Mouse (Mus musculus) CD4-positive, CD25-positive, alpha-beta regulatory T cell, adult 2 months (primary cell): ENCODE measurements around the gene Man1c1.

Experiments
- DNase-seq: peaks from one replicate; pipeline ENCODE4 v3.0.0-alpha.2; 2012; ENCODE audit warnings: low read depth, low spot score

The Man1c1 gene

DNA sequence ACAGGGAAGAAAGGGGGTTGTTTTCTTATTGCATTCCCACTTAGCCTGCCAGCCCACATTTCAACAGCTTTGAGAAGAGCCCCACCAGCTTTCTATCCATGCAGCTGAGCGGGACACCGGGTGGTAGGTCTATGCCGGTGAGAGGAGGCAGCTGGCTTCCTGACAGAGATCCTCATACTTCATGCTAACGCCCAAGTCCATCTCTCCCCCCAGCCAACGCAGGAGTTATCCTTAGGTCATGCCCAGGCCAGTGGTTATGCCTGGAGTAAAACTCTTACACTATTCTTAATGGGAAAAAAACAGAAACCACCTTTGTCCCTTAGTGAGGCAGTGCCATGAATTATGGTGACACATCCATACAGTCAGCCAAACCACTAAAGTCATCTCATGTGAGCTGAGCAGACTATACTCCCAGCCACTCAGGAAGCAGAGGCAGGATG is 66.0 kb downstream of the Man1c1 start:
- no peak for DNase-seq

GRCm38 (mm10) chr4:134636406-134636805 is 67.7 kb downstream of the Man1c1 start:
- no peak for DNase-seq

DNA sequence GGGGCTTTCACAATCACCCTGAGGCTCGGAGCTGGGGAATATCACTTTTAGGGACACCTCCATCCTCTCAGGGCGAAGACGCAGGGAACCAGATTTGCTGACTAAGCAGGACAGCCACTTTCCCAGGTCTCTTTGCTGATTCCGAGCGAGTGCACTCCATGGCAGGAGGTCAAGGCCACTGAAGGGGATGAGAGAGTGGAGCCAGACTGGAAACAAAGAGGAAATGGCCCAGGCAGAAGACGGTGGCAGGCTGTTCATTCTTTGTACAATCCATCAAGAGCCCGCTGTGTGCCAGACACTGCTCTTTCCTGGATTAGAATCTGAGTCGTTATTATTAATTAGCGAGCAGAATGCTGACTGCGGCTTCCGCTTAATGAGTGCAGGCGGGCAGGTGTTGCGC is 70.1 kb downstream of the Man1c1 start:
- no peak for DNase-seq

DNA sequence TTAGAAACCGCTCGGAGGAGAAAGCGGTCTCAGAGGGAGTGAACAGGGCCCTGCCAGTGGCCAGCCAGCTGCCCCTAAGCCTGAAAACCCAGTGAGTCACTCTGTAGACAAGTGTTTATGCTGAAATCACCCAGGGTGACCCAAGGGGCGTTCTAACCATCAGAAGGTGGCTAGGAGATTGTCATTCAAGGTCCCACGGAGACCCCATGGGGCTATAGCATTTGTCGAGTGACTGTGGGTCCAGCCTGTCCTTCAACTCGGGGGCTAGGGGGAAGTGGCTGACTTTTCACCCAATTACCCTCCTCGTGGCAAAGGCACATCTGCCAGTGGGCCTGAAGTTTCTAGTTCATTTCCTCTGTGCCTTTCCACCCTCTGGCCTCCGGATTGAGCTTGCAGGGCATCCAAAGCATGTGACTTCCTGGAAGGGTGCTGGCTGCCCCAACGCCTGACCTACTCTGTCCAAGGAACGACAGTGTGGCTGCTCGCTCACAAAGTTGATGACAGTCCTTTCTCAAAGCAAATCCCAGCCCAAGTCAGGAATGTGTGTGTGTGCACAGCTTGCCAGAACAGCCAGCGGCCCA is 71.9 kb downstream of the Man1c1 start:
- DNase-seq = no peak

DNA sequence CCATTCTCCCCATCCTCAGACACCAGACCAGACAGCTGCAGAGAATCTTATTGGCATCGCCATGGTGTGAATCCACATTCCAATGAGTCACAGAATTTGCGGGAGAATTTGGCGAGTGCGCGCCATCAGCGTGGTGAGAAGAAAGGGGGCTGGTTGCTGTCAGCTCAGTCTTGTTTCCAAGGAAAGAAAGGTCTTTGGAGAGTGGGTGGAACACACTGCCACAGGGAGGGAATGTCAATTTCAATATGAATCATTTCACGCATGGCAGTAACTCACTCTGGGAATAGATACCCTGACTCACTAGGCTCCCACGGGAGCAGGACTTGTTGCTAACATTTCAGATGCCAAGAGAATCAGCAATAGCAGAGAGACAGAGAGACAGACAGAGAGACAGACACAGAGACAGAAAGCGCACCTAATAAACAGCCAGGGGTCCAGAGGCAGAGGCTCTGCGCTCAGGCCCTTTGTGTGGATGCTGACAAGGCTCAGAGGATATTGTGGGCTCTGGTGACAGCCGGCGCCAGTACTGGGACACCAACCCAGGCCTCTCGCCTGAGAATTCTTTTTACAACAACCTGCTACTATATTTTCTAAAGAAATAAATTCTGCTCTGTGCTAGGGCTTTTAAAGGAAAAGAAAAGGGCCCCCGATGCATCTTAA is 72.5 kb downstream of the Man1c1 start:
- DNase-seq = no peak

DNA sequence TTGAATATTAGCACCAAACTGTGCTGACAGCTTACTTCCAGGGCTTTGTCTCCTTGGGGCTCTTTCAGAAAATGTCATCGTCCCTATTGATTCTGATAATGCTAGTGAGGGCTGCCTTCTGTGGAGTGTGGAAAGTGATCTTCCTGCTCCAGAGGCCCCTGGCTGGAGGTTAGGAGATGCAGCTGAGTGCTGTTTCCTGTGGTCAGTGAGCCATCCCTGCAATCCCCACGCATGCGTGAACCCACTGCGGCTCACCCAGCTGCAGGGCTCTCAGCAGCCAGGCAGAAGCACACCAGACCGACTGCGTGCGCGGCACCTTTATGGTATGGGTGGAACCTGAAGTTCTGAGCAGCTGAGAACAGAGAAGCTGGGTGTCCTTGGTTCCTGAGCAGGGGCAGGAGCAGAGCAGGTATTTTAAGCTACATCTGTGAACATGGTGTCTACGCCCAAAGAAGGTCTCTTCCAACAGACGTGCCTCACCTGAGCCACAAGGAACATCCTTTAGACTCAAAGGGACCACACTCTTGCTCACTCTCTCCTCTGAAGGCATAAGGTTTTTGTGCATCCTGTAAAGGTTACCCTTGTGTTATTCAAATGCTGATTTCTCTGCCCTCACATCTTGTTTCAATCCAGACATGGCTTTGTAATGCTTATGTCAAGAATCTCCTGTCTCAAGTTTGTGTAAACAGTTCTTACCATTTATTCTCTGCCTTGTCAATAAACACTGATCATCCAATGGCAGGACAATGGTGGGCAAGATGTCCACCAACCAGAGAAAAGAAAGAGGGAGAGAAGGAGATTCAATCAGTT is 75.3 kb downstream of the Man1c1 start:
- no peak for DNase-seq

GRCm38 (mm10) chr4:134628058-134628457 is 76.0 kb downstream of the Man1c1 start:
- DNase-seq = no peak

GRCm38 (mm10) chr4:134626883-134627282 is 77.2 kb downstream of the Man1c1 start:
- no peak for DNase-seq

DNA sequence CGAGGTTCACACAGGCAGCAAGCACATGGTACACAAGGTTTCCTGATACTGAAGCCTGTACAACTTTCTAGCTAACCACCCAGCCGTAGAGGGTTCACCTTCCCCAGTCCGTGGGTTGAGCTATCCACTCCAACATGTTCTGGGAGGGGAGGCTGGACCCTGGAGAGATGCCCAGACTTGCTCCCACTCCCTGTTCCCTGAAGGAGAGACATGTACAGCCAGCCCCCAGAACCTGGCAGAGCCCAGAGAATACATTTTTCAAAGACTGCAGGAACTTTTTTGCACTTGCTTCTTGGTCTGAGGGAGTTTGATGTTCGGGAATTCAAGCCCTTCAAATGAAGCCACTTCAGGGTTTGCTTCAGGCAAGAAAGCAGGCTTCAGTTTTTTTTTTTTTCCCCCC is 77.7 kb downstream of the Man1c1 start:
- DNase-seq = no peak

- no peak for DNase-seq
Measured at GRCm38 (mm10) chr4:134624109-134624862, 79.8 kb downstream of the Man1c1 start.

DNA sequence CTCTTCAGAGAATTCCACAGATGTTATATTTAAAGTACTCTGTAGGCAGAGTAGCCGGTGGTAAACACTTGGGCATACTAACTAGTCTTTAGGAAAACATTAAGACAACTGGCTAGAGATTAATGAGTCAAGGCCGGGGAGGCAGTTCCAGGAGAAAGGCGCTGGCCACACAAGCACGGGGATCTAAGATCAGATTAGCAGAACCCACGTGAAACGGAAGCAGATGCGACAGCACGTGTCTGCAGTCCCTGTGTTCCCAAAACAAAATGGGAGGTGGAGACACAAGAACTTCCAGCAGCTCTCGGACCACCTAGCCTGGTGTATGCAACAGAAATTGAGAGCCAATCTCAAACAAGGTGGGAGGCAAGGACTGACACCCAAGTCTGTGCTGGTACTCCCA is 82.4 kb downstream of the Man1c1 start:
- DNase-seq = no peak

- DNase-seq = no peak
Measured at GRCm38 (mm10) chr4:134620246-134620645, 83.8 kb downstream of the Man1c1 start.

GRCm38 (mm10) chr4:134619489-134619870 is 84.6 kb downstream of the Man1c1 start:
- no peak for DNase-seq

DNA sequence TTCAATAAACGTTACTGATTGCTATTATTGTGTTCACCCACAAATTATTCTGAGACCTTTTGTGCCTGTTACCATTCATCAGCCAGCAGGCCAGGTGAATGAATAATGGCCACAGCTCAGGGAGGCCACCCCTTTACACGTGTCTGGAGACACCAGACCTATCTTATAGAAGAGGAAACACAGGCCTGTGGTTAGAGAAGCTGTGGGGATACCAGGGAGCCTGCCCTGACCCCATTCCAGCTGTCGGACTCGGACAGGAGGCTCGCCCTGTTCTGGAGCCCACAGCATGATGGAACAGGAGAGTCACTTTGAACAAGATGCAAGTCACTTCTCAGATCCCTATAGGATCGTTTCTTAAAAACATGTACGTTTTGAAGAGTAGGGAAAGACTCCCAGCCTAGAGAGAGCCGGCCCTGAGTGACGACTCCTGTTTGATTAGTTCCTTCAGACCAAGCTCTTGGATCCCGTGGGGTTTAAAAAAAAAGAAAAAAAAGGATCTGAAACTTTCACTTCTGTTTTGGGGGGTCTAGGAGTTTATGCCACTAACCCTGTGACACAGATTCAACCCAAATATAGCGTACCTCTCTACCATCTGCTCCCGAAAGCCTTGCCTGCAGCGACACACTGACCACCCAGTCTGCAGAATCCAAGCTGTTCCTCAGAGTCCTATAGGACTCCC is 85.1 kb downstream of the Man1c1 start:
- DNase-seq = no peak

GRCm38 (mm10) chr4:134617779-134618178 is 86.3 kb downstream of the Man1c1 start:
- DNase-seq = no peak

GRCm38 (mm10) chr4:134615929-134616625 is 88.0 kb downstream of the Man1c1 start:
- DNase-seq = no peak

- no peak for DNase-seq
Measured at GRCm38 (mm10) chr4:134612070-134612667, 91.9 kb downstream of the Man1c1 start.

GRCm38 (mm10) chr4:134610616-134611015 is 93.5 kb downstream of the Man1c1 start:
- DNase-seq = no peak

- DNase-seq = no peak
Measured at GRCm38 (mm10) chr4:134607679-134608078, 96.4 kb downstream of the Man1c1 start.

DNA sequence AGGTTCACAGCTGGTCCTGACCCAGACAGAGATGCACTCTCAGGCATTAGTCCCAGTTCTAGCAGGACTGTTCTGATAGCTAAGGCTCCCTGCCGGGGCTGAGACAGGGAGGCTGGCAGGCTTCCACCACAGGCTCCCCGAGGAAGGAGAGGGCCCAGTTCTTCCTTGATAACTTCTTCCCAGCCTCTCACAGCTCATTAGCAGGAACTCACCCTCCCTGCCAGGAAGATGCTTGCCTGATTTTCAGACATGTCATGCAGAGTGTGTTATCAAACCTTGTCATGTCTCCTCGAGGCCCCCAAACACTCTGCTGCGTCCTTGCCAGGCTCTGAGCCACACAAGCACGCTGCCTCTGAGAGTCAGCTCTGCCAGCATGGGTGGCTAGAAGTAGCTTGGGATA is 98.0 kb downstream of the Man1c1 start:
- no peak for DNase-seq
